Mouse (Mus musculus) cerebellum, postnatal 14 days (tissue): ENCODE results near the gene Traf3.

ENCODE experiments used
- DNase-seq, 2 experiments: peaks; one replicate each; pipeline ENCODE4 v3.0.0; 2021; ENCODE audit warnings: mixed read lengths in 2 of 2

Traf3 gene

GRCm38 (mm10) chr12:111265212-111265611, 99.0 kb downstream of the Traf3 start:
- DNase-seq, result peak in 1 of 2 experiments; percentile 5

DNA sequence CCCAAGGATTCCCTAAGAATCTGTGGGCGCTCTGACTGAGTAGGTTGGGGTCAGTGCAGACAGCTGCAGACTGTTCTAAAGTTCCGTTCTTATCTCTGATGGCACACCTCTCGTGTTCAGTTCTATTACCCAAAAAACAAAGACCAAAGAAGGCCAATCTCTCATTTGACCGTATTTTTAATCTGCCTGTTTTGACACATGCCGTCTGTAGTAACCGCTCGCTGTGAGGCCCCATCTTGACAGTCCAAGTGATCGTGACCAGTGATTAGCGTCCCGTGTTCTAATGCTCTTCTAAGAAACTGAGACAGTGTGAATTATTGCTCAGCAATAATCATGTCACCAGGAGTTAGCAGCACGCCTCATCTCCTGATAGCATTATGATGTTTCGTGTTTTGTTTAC, 100.4 kb downstream of the Traf3 start:
- no peak for DNase-seq

GRCm38 (mm10) chr12:111267673-111268325, 101.6 kb downstream of the Traf3 start:
- no peak for DNase-seq

DNA sequence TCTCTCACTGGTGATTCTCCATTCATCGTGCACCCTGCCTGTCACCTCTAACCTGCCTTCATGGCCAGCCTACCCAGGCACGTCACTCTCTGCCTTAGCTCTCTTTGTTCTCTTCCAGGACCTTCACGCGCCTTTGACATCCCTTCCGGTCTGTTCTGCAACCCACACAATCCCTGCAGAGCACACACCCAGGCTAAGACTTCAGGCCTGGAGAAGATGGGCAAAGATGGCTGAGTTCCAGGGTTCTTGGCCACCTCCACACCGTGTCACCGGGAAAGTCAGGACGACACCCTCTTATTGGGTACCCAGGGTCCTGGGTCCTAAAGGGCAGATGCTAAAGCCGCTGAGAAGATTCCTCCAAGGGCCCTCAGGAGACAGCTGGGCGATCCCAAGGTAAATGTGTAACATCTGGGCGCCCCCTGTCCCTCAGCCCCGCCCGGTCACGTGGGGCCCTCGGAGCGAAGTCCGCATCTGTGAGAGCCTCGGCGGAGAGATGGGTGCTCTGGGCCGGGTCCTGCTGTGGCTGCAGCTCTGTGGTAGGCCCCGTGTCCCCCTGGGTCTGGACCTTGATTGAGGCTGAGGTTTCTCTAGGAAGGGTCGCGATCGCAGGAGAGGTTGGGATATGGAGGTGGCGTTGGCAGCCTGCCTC, 104.6 kb downstream of the Traf3 start, which contains the start of gene Amn:
TSS of gene Amn (plus strand) at position 467 of the 649 bp plus-strand sequence.
- DNase-seq, result no peak

DNA sequence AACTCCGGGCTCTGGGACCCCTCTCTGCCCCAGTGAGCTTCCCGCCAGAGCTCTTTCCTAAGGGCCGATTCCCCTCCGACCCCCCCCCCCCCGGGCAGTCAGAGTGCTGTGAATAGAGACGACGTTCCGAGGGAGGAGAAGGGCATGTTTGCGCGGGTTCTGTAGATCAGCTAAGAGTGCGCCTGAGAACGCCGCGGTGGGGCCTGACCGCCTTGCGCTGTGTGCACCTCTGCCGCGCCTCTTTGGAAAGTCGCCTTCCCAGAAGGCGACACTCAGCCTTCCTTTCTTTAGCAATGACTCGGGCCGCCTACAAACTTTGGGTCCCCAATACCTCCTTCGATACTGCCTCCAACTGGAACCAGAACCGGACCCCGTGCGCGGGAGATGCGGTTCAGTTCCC, 105.2 kb downstream of the Traf3 start:
- DNase-seq, result no peak

DNA sequence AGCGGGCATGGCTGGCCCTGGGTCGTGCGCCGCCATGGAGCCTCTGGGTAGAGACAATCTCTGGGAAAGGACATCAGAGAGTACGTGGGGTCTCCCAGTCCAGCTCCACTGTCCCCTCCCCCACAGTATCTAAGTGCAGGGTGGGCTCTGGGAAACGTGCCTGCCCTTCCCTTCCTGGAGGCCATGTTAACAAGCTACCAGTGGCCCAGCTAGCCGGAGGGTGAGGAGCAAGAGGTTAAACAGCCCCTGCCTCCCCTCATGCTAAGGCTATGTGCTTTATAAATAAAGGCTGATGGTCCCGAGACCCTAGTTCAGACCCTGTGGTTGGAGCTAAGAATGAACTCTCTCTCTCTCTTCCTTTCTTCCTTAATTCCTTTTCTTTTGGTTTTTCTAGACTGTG, 105.8 kb downstream of the Traf3 start:
- no peak for DNase-seq

DNA sequence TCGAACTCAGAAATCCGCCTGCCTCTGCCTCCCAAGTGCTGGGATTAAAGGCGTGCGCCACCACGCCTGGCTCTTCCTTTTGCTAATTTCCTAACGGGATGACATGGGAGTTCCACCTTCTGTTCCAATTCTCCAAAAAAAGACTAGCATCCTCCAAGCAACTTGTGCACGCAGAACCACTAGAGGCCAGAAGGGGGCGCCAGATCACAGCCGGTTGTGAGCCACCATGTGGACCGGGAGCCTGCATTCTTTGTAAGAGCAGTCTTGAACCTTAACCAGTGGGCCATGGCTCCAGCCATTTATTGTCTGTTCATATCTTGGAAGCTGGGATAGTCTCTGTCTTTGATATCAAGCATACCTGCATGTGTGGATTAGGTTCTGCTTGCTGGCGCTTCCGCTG, 106.2 kb downstream of the Traf3 start:
- DNase-seq, result peak; percentile 90 to 95

- DNase-seq, result no peak
Measured at GRCm38 (mm10) chr12:111274006-111274405, 107.8 kb downstream of the Traf3 start.

- peak; percentile 46 to 72 for DNase-seq
Measured at GRCm38 (mm10) chr12:111274447-111275149, 108.4 kb downstream of the Traf3 start.

GRCm38 (mm10) chr12:111275150-111275841, 109.1 kb downstream of the Traf3 start:
- peak; percentile 36 to 44 for DNase-seq

DNA sequence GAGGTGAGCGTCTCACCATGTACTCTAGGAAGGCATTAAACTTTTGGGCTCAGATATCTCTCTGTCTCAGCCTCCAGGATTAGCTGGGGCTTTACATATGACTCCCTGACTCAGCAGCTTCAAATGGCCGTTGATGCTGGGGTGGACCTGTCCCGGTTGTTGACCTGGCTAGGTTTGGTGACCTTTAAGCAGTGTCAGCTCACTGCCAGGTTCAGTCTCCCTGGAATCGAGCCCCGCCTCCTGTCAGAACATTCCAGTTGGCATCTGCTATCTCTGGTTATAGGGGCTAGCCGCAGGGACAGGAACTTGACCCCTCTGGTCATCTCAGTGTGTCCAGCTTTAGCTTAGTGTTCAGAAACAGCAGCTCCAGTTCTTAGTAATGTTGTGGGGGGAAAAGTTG, 110.2 kb downstream of the Traf3 start:
- no peak for DNase-seq

GRCm38 (mm10) chr12:111283573-111283972, 117.4 kb downstream of the Traf3 start:
- no peak for DNase-seq

DNA sequence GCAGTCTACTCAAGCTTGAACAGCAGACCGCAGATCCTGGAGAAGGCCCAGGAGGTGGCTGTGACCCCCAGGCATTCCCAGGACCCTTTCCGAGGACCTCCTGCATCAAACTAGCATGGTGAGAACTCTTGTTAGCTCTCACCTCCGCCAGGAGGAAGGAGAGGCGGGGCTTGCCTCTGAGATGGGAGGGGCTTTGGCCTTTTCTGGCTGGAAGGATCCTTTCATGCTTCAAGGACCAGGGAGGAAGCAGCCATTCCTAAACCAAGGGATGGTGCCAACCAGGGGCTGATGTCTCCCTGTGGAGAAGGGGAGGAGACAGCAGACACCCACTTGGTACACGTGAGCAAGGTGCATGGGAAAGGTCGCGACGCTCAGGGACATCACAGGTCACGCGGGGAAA, 118.4 kb downstream of the Traf3 start:
- no peak for DNase-seq

- DNase-seq, result peak in 1 of 2 experiments; percentile 44
Measured at GRCm38 (mm10) chr12:111293025-111293424, 126.9 kb downstream of the Traf3 start.

GRCm38 (mm10) chr12:111301322-111302017, 135.3 kb downstream of the Traf3 start:
- DNase-seq, result no peak

GRCm38 (mm10) chr12:111302018-111302345, 135.8 kb downstream of the Traf3 start:
- DNase-seq, result no peak

DNA sequence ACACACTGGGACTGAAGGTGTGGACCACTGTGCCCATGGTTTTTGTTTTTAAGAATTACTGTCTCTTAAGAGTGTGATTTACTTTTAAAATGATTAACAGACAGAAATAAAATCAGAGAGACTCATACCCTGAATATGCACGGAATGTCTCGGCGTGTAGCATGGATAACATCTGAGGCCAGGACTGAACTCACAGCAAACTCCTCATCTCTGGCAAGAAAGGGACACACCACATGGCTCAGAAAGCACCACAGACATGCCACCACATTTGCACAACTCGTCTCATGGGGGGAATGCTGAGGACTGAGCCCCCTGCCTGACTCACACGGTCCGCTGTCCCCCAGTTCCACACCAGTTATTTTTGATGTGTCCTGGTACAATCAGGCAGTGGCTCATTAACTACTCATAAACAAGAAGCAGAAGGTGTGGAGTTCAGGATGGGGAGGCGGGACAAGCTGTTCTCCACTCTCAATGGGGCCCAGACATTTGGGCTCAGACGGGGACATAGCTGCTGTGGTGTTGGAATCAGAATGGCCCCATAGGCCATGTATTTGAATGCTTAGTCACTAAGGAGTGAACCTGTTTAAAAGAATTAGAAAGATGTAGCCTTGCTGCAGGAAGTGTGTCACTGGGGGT, 137.7 kb downstream of the Traf3 start:
- DNase-seq, result no peak

- no peak for DNase-seq
Measured at GRCm38 (mm10) chr12:111306821-111307220, 140.7 kb downstream of the Traf3 start.

DNA sequence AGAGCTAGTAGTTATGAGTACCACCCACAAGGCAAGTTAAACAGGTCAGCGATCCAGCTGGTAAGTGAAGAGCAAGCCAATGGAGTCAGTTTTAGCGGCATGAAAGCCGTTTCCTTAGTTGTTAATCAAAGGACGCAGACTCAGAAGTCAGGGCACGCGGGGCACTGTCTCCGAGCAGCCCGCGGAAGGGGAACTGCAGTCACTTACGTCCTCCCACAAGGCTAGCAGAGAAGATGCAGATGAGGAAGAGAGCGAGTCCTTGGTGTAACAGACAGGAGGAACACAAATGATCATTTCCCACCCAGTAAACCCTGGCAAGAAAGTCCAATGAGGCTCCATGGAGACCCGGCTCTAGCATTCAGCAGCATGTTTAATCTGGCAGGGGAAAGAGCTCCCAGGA, 143.1 kb downstream of the Traf3 start:
- DNase-seq, result no peak

DNA sequence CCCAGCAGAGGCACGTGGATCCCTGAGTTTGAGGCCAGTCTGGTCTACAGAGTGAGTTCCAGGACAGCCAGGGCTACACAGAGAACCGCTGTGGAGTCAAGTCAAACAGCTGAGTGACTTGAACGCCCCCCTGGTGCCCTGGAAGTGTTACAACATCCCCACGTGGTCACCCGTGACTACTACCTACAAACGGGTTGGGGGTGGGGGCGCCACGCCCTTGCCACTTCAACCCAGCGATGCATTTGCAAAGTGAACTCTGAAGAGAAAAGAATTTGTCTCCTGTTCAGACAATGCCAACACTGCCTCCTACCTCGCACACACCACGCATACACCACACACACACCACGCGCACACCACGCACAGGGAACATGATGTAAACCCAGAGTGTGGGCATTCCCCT, 143.8 kb downstream of the Traf3 start:
- no peak for DNase-seq

DNA sequence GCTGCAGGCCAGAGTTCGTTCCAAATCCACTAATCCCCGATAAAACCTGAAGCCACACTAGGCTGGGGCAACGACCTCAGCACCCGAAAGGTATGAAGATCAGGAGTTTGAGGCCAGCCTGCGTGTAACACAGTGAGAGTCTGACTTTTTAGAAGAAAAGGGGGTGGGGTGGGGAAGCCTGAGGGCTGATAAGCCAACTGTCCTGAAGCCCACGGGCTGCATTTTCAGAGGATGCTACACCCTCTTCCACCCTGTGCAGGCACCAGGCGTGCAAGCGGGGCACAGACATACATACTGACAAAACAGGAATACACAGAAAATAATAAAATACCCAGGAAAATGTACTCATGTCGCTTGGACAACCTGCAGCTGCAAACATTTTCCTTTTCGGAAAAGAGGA, 145.6 kb downstream of the Traf3 start:
- no peak for DNase-seq

DNA sequence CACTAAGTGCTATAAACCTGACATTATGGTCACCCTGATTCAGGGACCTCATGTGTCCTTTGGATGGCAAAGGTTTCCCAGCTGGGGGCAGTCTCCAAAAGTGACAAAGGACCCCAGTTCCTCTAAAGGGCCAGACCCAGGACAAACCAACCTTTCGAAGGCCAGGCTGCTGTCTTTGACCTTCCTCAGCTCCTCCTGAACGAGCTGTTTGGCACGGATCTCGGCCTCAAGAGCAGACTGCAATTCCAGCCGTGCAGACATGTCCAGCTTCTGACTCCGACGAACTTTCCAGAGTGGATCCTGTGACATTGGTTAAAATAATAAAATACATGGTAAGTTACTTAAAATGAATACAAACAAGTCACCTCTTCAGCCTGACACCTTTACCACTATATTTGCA, 148.1 kb downstream of the Traf3 start:
- no peak for DNase-seq
